Mouse (Mus musculus): ENCODE measurements around the gene Senp6.
"Not testable (repeated sequence)": the region's sequence is repeated elsewhere in the genome, so short reads cannot be mapped to it uniquely, and the experiment has no call there.

Senp6 gene

DNA sequence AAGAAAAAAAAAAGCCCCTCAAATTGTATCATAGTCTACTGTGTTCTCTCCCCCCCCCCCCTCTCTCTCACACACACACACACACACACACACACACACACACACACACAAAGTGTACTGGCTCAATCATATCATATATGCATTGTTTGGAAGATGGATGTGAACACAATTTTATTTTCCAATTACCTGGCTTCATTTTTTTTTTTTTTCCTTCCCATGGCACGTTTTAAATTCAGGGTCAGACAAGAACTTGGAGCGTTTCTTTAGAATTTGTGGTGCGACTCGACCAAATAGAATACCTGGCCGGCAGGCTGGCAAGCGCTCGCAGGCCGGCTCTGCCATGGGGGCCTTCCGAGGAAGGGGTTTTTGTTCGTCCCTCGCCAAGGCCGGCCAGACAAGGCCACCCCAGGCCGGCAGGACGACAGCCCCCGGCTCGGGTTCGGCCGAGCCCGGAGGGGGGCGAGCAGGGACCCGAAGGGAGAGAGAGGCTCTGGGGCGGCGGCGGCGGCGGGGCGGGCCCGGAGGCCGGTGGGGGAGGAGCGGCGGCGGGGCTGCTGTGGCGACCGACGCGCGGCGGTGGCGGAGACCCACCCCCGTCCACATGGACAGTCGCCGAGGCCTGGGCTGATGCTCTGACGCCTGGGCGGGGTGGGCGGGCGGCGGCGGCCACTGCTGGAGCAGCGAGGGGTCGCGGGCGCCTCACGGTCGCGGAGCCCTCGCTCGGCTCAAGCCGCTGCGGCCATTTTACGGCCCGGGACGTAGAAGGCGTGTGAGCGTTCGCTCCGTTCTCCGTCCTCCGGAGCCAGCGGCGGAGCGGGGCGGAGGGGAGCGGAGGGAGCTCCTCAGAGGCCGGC is at the start of gene Senp6:
Gene Senp6 (plus strand): TSS at position 537 of the 854 bp plus-strand sequence.
- DNase-seq, result peak; percentile 84 to 89

DNA sequence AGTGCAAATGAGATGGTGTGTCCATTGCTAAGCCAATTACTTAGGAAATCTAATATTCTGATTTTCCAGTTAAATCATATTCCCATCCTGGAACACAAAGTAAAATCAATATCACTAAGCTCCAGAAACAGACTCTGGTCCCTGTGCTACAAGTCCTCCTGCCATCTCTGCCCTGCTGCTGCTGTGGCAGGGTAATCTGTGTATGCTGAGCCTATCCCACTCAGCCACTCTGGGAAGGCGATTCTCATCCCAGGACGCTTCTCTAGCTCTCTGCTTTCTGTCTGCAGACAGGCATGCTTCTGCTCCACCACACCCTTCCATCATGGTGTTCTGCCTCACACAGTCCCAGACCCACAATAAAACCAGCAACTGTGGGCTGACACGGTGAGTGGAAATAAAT is 46.3 kb upstream of the Senp6 start:
- no peak for DNase-seq

DNA sequence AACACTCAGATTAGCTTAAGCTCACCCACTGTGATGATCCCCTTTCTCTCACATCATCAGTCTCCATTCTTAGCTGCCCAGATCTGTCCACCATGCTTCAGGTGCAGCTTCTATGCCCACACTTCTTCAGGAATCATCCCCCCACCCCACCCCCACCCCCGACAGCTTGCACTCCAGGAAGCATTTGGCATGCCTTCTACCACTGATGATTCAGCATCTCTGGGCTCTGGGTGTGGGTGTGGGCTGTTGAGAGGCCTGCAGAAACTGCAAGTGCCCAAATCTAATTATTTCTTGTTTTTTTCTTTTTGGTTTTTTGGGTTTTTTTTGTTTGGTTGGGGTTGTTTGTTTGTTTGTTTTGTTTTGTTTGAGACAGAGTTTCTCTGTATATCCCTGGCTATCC is 45.1 kb upstream of the Senp6 start:
- DNase-seq, result no peak

DNA sequence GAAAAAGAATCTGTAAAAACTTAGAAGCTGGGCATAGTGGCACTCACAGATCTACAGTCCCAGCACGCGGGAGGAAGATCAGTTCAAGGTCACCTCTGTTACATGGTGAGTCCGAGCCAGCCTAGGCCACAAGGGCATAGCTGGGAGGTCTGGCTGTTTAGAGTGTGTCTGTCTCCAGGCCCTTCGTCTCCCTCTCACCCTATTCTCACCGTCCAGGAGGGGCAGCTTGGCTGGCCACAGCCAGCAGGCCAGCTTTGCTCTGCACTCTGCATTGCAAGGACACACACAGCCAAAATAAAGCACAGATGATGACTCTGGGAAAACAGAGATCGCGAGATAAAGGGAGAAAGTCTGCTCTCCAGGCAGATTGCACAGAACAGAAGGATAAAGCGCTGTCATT is 43.9 kb upstream of the Senp6 start:
- DNase-seq, result peak; percentile 16 to 75

DNA sequence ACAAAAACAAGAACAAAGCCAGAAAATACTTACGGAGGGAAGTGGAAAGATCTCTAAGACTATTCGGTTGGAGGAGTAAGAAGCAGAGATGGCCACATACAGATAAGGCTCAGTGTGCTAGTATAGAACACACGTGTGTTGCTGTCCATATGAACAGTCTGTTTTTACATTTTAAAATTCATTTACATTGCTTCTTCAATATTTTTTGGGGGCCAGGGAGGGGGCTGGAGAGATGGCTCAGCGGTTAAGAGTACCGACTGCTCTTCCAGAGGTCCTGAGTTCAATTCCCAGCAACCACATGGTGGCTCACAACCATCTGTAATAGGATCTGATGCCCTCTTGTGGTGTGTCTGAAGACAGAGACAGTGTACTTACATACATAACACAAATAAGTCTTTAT is 41.4 kb upstream of the Senp6 start:
- DNase-seq, result not testable (repeated sequence)

DNA sequence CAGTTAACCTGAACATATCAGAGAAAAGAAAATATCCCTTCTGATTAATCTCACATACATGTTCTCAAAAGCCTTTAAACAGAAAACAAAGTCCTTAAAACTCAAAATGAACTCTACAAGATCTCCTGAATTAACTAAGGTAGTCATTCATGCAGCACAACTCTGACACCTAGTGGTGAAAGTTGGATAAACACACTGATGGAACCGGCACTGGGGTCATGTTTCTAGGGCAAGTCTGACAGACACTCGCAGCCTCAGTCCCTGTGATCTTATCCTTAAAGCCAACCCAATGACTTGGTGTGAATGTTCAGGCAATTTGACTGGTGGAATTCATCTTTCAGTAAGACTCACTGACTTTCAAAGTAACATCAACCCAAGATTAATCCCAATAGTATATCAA is 40.7 kb upstream of the Senp6 start:
- peak in 1 of 2 experiments; percentile 78 for DNase-seq

DNA sequence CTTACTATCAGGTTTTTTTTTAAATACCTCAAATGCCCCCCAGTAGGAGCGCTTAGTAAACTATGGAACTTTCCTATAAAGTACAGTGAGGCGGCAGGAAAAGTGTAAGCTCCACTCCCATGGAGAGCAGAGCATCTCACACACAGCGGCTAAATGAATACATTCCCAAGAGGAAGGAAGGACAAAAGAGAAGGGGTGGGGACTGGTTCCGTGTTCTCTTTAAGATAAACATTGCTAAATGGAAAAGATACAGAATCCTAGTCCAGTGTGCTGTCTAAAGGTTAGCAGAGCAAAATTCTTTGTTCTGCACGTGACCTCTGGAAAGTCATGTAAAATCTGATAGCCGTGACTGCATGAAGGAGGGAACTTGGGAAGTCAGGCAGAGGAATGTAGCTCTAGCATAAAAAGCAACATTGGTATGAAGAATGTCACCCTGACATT is 40.1 kb upstream of the Senp6 start:
- no peak for DNase-seq

DNA sequence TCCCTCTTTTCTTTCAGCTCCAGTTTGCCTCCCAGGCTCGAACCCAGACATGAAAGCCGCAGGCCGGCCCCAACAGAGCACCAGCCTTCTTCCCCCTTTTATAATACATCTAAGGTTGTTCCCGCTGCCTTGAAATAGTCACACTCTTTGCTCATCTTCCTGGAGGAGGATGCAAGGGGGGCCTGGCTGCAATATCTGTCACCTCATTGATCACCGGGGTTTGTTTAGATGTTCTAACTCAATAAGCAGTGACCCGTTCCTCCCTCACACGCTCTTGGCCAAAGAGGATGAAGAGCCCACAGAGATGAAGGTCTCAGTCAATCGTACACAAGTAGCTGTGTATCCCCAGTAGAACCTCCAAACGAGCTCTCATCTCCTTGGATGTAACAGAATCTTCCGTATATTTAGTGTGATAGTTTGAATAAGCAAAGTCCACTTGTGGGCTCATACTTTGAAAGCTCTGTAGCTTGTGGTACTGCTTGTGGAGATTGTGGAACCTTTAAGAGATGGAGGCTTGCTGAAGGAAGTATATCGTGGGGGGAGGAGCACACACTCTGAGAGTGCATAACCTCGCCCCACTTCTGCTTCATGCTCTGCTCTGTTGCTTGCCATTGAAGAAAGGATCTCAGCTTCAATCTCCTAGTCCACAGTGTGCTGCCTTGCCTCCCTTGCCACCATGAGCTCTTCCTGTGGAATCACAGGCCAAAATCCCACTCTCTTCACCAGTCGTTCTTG is 29.3 kb upstream of the Senp6 start:
- DNase-seq, result peak; percentile 26 to 60

DNA sequence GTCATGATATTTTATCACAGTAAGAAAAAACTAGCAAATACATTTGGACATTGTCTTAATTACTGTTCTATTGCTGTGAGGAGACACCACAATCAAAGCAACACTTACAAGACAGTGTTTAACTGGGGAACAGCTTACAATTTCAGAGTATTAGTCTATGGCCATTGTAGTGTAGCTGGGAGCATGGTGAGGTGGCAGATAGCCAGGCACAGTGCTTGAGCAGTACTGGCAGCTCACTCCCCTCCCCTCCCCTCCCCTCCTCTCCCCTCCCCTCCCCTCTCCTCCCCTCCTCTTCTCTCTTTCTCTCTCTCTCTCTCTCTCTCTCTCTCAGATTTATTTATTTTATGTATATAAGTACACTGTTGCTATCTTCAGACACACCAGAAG is 28.7 kb upstream of the Senp6 start:
- DNase-seq, result no peak

DNA sequence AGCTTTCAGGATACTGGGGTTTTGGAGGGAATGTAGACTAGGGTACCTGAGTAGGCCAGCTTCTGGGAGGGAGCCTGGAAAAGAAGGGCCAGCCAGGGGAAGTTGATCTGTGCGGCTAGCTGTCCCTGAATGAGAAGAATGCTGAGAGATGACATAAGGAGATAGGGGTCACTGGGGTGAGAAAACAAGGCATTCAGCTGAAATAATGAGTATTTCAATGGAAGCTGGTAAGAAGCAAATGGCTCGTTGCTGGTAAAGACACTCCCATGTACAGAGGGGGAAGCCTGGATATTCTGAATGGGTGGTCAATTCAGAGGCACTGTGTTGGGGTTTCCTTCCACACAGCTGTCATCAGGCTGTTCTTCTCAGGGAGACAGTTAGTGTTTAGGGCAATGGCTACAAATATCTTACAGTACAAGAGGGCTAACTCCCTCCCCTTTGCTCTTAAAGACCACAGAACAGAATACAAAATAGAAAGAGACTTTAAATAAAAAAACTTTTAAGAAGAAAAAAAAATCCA is 27.3 kb upstream of the Senp6 start:
- DNase-seq, result no peak

DNA sequence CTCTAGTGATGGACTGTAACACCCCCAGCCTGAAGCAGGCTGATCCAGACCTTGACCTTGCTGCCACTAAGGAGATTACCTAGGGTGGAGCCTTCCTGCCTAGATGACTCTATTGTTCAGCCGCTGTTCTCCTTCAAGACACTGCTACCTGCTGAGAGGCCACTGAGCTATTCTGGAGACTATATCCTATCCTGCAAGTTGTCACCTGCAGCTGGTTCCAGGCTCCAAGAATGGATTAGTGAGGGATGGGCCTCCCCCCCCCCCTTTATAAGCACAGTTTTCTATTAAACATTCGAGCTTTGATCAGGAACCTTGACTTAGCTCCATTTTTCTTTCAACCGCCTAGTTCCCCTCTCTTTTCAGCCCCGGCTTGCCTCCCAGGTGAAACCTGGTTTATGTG is 22.4 kb upstream of the Senp6 start:
- not testable (repeated sequence) for DNase-seq

DNA sequence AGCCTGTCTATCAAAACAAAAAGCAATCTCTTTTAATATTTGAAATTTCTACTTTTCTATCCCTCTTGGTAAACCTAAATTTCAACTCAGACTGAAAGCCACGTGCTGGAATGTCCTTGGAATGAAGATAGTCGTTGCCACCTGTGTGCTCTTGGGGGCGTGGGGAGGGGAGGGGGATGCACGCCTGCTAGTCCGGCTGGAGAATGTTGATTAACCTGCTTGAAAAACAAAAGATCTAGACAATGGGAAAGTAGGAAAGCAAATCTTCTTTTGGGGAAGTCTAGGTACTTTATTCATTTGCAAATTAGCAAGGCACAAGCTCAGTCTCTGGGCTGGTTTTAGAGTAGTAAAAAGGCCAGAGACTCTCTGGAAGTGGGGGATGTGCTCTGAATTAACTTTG is 17.4 kb upstream of the Senp6 start:
- not testable (repeated sequence) for DNase-seq

DNA sequence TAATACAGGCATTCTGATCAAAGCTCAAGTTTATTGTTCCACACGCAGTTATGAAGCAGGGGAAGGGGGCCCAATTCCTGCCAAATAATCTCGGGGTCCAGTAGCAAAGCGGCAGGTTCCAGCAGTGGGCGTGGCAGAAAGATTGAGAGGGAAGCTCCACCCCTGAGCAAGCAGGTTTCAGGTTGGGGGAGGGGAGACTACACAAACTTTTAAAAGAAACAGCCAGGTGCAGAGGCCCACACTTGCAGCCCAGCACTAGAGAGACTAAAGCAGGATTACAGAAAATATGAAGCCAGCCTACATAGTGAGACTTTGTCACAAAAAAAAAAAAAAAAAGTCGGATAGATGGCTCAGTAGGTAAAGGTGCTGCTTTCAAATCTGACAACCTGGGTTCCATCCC is 13.8 kb upstream of the Senp6 start:
- no peak for DNase-seq

DNA sequence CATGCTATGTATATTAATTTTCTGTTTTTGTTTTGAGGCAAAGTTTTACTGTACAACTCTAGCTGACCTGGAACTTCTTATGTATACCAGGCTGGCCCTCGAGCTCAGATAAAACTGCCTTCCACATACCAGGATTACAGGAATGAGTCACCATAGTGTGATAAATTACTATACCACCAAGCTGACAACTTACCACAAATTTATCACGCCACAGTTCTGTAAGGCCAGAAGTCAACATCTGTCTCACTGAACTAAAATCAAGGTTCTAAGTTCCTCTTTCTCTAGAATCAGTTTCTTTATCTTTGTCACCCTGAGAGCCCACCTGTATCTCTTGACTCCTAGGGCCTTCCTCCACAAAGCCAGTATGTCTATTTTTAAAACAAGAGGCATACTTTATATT is 9.0 kb upstream of the Senp6 start:
- no peak for DNase-seq

DNA sequence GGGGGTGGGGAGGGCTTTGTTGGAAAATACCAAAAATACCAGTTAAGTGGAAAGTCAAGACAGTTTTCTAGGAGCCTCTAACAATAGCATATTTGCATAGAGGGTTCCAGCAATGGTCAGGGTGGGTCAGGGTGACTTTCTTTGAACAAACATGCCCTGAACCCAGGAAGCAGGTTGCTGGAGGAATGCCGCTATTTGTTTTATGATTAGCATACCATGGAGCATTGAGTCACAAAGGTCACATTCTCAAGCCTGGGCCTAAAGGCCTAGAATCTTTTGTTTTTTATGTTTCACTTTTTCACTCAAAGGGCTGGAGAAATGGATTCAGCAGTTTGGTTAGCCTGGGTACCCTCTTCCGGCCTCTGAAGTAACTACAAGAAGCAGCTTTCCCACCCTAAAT is 1.2 kb upstream of the Senp6 start:
- DNase-seq, result not testable (repeated sequence)

DNA sequence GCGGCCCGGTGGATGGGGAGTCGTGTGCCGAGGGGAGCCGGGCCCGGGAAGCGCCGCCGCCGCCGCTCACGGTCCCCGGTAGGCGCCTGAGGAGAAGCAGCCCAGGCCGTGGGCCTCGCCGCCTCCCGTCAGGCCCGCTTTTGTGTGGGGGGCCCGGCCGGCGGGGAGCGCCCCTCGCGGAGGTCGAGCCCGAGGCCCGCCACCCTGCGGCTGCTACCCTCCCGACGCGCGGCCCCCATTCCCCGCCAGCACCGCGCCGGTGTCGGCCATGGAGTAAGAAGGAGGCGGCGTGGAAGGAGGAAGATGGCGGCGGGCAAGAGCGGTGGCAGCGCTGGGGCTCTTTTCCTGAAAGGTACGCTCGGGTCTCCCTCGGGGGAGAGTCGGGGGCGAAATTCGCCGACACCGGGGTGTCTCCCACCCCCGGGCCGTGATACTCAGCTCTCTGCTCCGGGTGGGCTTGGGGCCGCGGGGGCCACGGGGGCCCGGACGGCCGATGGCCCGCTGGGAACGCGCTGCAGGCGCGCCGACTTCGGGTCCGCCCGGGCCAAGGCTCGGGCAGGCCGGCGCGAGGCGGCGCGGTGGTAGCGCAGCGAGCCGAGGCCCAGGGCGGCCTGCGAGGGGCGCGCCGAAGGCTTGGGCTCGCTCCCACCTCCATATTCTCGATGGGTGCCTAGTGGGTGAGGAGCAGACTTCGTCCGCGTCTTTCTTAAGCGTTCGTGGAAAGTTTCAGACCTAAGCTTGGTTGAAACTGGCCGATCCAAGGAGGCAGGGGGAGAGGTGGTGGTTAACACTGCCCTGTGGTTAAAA is 721 bp downstream of the Senp6 start:
- DNase-seq, result peak; percentile 81 to 83

DNA sequence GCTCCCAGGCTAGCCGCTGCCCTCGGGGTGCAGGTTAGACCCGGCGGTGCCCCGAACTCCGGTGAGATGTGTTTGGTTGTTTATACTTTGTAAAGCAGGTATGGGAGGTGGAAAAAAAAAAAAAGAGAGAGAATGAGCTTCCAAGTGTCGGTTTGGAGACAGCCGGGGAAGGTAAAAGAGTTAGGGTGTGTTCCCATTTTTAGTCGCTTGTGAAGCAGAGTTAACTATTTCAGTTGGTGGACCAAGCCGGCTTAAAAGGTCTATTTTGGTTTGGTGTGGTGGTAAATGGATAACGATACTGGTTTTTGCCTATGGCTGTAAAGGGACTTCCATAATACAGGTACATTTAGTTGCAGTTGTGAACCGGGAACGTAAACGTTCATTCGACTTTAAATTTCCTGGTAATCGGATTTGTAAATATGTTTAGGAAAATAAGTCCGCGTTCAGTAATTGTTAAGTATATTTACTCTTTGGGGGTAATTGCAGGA is 1.4 kb downstream of the Senp6 start:
- no peak for DNase-seq

DNA sequence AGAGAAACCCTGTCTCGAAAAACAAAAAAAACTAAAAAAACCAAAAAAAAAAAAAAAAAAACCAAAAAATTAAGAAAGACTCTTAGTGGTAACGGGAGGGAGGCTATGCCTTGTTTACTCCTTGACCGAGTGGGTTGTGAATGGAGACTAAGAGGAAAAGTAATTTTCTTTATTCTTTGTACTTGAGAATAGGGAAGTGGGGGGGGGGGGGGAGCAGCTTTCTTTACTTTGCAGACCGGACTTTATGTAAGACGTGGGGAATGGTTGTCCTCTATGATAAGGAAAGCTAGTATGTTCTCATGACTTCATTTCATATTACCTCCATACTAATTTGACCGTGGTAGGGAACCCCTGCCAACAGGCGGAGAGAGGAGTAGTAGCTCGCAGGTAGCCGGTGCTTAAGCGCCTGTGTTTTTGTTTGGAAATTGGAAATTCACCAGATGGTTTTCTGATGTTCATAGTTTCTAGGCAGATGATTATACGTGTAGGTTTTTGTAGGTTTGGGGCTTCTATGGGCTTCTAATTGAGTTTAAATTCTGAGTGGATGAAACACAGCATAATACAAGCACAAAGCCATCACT is 2.1 kb downstream of the Senp6 start:
- no peak for DNase-seq

DNA sequence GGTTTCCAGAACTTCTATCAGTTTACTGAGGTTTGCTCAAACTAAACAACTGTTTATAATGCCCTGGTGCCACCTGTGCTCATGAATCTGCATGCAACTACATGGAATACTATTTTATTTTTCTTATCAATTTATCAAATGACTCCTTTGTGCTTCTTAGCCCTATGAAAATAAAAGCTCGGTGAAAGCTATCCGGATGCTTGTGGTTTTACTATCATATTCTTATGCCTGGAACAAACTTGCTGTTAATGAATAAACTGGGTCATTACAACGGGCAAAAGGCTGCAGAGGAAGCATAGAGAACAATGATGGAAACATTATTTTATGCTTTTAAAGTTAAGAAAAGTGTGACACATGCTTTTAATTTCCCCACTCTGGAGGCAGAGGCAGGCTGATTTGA is 3.3 kb downstream of the Senp6 start:
- peak in 1 of 2 experiments; percentile 2 for DNase-seq

DNA sequence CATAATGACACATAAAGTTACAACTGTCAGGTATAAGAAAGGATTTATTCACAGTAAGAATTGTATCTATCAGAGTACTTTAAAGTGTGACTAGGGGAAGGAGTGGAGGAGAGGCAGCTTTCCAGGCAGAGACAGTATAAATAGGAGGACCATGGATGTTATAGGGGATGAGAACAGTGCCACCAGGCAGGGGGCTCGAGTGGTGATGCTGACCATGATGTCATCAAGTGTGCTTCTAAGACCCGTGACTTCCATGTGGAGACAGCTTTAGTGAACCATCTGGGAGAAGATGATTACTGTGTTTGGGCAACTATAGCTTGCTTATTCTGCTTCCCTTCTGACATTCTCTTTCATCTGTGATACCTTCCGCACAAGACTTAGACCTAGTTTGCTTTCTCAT is 4.9 kb downstream of the Senp6 start:
- peak in 1 of 2 experiments; percentile 3 for DNase-seq

DNA sequence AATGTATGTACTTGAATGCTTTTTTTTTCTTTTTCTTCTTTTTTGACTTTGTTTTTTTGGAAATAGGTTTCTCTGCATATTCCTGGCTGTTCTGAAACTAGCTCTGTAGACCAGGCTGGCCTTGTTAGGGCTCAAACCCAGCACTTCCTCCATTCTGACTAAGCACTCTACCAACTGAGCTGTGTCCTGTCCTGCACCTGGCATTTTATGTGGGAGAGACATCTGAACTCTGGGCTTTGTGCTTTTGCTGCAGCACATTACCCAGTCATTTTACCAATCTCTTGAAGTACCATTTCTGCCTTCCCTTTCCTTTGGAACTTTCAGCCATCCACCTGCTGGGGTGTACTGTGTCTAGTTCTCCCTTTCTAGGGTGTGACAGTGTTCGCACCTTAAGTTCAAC is 7.4 kb downstream of the Senp6 start:
- DNase-seq, result no peak

DNA sequence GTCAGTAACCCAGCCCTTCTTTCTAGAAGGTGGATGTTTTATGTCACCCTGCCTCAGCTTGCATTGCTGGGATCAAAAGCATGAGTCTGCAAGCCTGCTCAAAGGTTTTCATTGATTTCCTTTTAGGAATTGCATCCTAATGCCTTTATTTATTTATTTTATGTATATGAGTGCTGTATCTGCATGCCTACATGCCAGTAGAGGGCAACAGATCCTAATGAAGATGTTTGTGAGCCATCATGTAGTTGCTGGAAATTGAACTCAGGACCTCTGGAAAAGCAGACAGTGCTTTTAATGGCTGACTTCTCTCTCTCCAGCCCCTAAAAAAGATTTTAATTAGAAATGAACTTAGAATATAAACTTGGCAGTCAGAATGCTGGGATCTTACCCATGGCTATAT is 8.2 kb downstream of the Senp6 start:
- DNase-seq, result no peak

DNA sequence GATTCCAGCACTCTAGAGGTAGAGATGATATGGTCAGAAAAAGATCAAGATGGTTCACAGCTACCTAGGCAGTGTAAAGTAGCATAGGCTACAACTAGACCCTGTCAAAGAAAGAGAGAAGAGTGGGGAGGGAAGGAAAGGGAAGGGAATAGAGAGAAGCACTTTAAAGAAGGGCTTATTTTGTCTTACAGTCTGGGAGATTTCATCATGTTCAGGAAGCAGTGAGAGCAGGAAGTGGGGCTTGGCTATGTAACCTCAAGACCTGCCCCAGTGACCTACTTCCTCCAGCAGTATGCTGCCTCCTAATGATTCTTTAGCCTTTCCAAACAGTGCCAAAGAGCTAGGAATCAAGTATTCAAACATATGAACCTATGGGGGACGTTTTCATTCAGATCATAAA is 14.2 kb downstream of the Senp6 start:
- DNase-seq, result no peak

Measured in lung, postnatal 4 days (tissue).